Mouse (Mus musculus): ENCODE data around the gene Kif3a. TPM values are rescaled to one million over a fixed set of nuclear protein-coding genes. Genes with fewer than 3 reads are reported as not detected.
A peak's percentile ranks its signal among the peaks of the same experiment; 100 is the strongest.
"Not testable (repeated sequence)": the region's sequence is repeated elsewhere in the genome, so short reads cannot be mapped to it uniquely, and the experiment has no call there.

Gene Kif3a
- total RNA-seq, 2 experiments from 2014 or later, result 137 to 147 TPM

GRCm38 (mm10) chr11:53539002-53539491, 28.1 kb upstream of the Kif3a start:
- intact Hi-C loops (cut with DNase I), result no loop called here
- no peak for DNase-seq (ENCODE audit: low spot score in 2 of 2)

DNA sequence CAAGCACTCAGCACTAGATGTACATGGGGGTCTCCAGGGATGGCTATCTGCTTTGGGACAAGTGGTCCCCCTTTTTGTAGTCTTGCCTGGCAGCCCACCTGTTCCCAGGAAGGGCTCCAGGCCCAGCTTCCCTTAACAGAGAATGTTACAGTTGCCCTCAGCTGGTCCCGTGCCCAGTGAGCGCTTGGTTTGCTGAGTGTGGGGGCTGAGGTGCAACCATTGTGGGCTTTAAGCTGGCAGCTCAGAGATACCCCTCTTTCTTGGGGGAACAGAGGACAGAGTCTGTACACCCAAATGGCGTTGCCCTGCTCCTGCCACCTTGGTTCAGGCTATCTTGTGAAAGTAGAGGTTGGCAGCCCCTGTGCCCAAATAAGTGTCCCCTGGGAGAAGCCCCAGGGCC, 26.8 kb upstream of the Kif3a start:
- no peak for DNase-seq (ENCODE audit: low spot score in 2 of 2)
- intact Hi-C loops (cut with DNase I), result no loop called here

DNA sequence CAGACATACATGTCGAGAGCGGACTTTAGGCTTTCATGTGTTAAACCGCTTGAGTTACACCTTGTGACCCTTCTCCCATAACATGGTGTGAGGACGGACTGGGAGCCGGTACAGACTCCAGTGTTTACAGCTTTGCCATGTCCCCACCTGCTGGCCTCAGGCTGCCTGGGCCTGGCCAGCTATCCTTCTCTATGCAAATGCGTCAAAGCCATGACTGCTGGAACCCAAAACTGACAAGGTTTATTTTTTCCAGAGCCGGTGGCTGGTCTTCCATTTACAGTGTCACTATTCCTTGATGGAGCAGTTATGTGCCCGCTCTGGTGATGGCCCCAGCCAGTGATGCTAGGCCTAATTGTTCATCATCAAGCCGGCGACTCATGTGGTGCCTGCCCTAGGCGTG, 26.0 kb upstream of the Kif3a start:
- intact Hi-C loops (cut with DNase I), result no loop called here
- DNase-seq (ENCODE audit: low spot score in 2 of 2), result no peak

DNA sequence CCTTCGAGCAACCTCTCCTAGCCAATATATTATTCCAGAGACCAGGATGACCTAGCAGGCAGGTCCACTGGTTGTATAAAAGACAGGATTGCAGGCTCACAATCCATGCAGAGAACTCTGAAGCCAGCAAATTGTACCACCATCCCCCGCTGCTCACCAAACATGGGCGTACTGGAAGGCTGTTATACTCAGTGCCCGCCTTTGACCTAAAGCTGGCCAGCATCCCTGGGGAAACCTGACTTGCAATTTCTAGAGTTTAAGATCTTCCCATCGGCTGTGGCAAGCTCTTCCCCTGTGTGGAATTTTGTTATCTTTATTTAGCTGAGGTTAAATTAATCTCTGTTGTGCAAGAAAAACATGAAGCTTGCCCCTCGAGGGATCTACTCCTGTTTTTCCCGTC, 24.2 kb upstream of the Kif3a start:
- intact Hi-C loops (cut with DNase I), result no loop called here
- no peak for DNase-seq (ENCODE audit: low spot score in 2 of 2)

GRCm38 (mm10) chr11:53546271-53546670, 20.9 kb upstream of the Kif3a start:
- intact Hi-C loops (cut with DNase I), result no loop called here
- no peak for DNase-seq (ENCODE audit: low spot score in 2 of 2)

DNA sequence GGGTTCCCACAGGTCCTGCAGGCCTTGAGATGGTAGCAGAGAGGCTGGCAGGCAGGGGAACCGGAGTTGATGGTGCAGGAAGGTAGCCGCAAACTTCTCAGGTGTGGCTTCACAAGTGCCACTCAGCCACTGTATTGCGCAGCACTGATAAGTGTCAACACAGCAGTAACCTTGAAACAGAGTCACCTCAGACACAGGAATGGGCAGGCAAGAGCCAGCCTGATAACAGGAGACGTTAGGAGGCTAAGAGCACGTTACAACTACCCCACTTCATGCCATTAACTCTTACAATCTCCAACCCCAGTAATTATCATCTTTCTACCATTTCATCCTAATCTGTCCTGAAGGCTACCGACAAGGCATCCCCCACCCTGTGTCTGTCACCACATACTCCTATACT, 19.6 kb upstream of the Kif3a start:
- no peak for DNase-seq (ENCODE audit: low spot score in 2 of 2)
- intact Hi-C loops (cut with DNase I), result no loop called here

- intact Hi-C loops (cut with DNase I), result no loop called here
- DNase-seq (ENCODE audit: low spot score in 2 of 2), result no peak
Measured at GRCm38 (mm10) chr11:53548036-53548605, 19.1 kb upstream of the Kif3a start.

GRCm38 (mm10) chr11:53550714-53551113, 16.5 kb upstream of the Kif3a start:
- intact Hi-C loops (cut with DNase I), result no loop called here
- no peak for DNase-seq (ENCODE audit: low spot score in 2 of 2)

- peak; percentile 54 to 59 for DNase-seq (ENCODE audit: low spot score in 2 of 2)
- intact Hi-C loops (cut with DNase I), result no loop called here
Measured at GRCm38 (mm10) chr11:53551754-53552153, 15.4 kb upstream of the Kif3a start.

DNA sequence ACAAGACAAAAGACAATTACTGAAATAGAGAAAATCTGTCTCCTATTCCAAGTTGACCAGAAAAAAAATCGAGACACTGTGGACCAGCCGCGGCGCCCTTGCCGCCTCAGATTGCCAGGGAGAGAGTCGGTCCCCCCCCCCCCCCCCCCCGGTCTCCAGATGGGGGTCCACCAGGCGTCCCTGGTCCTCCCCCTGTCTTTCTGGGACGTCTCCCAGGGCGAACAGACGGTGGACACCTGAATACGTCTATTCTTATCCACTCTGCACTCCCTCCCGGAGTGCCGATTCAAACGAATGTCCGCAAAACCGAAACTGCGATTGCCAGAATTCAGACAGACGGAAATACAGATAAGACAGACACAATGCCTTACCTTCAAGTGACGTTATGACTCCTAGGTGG, 10.7 kb upstream of the Kif3a start:
- DNase-seq (ENCODE audit: low spot score in 2 of 2); intact Hi-C loops (cut with DNase I): not testable (repeated sequence)

GRCm38 (mm10) chr11:53557992-53558391, 9.2 kb upstream of the Kif3a start:
- intact Hi-C loops (cut with DNase I); DNase-seq (ENCODE audit: low spot score in 2 of 2): not testable (repeated sequence)

- intact Hi-C loops (cut with DNase I); DNase-seq (ENCODE audit: low spot score in 2 of 2): not testable (repeated sequence)
Measured at GRCm38 (mm10) chr11:53559980-53560379, 7.2 kb upstream of the Kif3a start.

DNA sequence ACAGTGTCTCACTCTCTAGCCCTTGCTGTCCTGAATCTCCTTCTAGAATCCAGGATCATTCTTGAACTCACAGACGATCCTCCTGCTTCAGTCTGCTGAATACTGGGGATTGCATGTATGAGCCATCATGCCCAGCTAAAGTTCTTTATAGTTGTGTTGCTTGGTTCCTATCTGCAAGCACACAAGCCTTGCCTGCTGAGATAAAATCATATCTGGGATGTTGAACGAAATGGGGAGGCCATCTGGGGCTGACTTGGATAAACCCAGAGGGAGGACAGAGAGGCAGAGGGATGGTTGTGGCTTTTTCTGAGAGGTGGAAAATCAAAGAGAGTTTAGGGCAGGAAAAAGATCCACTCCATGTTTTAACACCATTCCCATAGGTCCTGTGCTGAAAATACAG, 5.2 kb upstream of the Kif3a start:
- no peak for DNase-seq (ENCODE audit: low spot score in 2 of 2)
- intact Hi-C loops (cut with DNase I), result no loop called here

- intact Hi-C loops (cut with DNase I), result loop anchor here (5.0 kb wide), 1 partner anchor 74 kb away; no protein-coding TSS in a partner anchor
- no peak for DNase-seq (ENCODE audit: low spot score in 2 of 2)
Measured at GRCm38 (mm10) chr11:53566646-53567045, 533 bp upstream of the Kif3a start.

GRCm38 (mm10) chr11:53580562-53580961, 13.4 kb downstream of the Kif3a start:
- intact Hi-C loops (cut with DNase I), result no loop called here
- DNase-seq (ENCODE audit: low spot score in 2 of 2), result no peak

- no peak for DNase-seq (ENCODE audit: low spot score in 2 of 2)
- intact Hi-C loops (cut with DNase I), result no loop called here
Measured at GRCm38 (mm10) chr11:53583151-53583550, 16.0 kb downstream of the Kif3a start.

- peak; percentile 20 to 58 for DNase-seq (ENCODE audit: low spot score in 2 of 2)
- intact Hi-C loops (cut with DNase I), result no loop called here
Measured at GRCm38 (mm10) chr11:53584849-53585248, 17.7 kb downstream of the Kif3a start.

- intact Hi-C loops (cut with DNase I), result no loop called here
- DNase-seq (ENCODE audit: low spot score in 2 of 2), result no peak
Measured at GRCm38 (mm10) chr11:53585510-53585909, 18.3 kb downstream of the Kif3a start.

DNA sequence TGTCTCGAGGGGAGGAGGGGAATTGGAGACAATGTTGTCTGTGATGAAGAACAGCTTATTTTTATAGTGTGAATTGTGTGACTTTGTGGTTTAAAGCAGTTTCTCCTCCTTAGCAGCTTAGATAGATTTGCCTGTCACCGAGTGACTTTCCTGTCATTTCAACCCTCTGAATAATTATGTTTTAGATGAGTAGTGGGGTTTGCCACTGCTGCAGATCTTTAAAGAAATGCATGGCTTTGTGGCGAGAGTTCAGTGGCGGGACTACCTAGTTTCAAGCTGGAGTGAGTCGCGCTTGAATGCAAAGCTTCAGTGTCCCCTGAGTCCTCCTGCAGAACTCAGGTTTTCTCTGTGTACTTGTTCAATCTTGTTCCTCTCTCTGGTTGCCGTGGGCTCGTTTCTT, 21.1 kb downstream of the Kif3a start:
- intact Hi-C loops (cut with DNase I), result no loop called here
- no peak for DNase-seq (ENCODE audit: low spot score in 2 of 2)

DNA sequence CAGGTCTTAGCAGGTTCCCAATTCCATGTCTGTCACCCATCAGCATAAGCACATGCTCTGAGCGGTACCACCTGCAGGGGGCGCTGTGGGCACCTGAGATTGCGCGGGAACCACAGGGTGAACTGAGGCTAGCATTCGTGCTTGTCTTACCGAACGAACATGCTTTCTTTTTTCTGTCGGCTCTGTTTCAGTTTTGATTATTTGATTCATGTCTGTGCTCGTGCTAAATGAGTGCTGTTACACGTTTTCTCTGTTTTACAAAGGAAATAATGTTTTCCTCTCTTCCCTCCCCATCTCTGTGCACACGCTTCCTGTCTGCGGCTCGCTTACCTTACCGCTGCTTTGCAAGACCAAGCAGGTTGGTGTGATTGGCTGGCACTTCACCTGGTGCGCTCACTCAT, 23.2 kb downstream of the Kif3a start:
- intact Hi-C loops (cut with DNase I), result no loop called here
- peak; percentile 44 to 63 for DNase-seq (ENCODE audit: low spot score in 2 of 2)

DNA sequence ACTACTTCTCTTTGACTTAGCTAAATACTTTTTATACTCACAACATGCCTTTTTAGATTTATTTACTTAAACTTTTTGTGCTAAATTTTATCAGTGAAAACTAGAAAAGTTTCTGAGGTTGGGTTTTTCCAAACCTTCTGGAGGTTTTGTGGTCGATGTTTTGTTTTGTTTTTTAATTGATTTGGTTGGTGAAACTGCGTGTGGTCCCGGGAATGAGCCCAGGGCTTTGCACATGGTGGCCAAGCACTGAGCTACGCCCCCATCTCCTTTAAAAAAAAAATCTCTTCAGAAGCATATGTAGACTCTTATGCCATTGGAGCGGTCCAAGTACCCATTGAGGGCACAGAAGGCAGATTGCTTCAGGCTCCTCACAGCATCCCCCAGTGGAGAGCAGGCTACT, 23.9 kb downstream of the Kif3a start:
- intact Hi-C loops (cut with DNase I), result no loop called here
- DNase-seq (ENCODE audit: low spot score in 2 of 2), result no peak

DNA sequence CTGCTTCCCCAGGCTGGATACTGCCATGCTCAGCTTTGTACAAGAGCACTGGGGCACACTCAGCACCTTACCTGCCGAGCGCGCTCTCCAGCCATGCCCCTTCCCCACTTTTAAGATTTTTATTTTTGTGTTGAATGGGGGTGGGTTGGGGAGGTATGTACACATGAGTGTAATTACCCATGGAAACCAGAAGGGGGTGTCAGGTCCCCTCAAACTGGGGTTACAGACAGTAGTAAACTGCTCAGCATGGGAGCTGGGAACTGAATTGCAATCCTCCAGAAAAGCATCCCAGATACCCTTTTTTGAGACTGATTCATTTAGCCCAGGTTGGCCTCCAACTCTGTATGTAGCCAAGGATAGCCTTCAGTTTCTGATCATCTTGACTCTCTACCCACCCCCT, 37.8 kb downstream of the Kif3a start:
- DNase-seq (ENCODE audit: low spot score in 2 of 2), result no peak
- intact Hi-C loops (cut with DNase I), result no loop called here

Data from left cerebral cortex, postnatal 14 days (tissue).